Mouse (Mus musculus) stomach, embryonic 14.5 days (tissue): ENCODE measurements around the gene Fam13c. TPM values are rescaled to one million over a fixed set of nuclear protein-coding genes. Genes with fewer than 3 reads are reported as not detected.
"Not testable (repeated sequence)": the region's sequence is repeated elsewhere in the genome, so short reads cannot be mapped to it uniquely, and the experiment has no call there.

Source experiments
- ATAC-seq: fragments of 200-750 bp; cut with Nextera tagmentation; 2 replicates; pipeline ENCODE4 v1.8.0; 2017; ENCODE audit warnings: low read depth, moderate TSS enrichment; ENCODE audit not compliant: insufficient number of reproducible peaks, insufficient read depth, low FRiP score
- H3K27ac ChIP-seq: fragments of 300-500 bp; sonication (generic); 2 replicates; pipeline ENCODE4 v1.5.1; 2014; ENCODE audit warnings: mild to moderate bottlenecking, low read length, moderate library complexity, mixed read lengths
- H3K27me3 ChIP-seq: fragments of 300-500 bp; sonication (generic); 2 replicates; pipeline ENCODE4 v1.6.1; 2014; ENCODE audit warnings: low read length, control low read depth, mixed read lengths; ENCODE audit not compliant: control insufficient read depth, insufficient read depth
- H3K36me3 ChIP-seq: fragments of 300-500 bp; sonication (generic); 2 replicates; pipeline ENCODE4 v1.6.1; 2014; ENCODE audit warnings: mild to moderate bottlenecking, control low read depth, low read length, moderate library complexity, mixed read lengths; ENCODE audit not compliant: control insufficient read depth, insufficient read depth
- H3K4me1 ChIP-seq: fragments of 300-500 bp; sonication (generic); 2 replicates; pipeline ENCODE4 v1.6.1; 2014; ENCODE audit warnings: low read length, control low read depth, mixed read lengths; ENCODE audit not compliant: control insufficient read depth, insufficient read depth
- H3K4me2 ChIP-seq: fragments of 300-500 bp; sonication (generic); replicated peaks from 2 replicates; pipeline ENCODE4 v1.6.1; 2014; ENCODE audit warnings: low read depth, low read length, control low read depth
- H3K4me3 ChIP-seq: fragments of 300-500 bp; sonication (generic); 2 replicates; pipeline ENCODE4 v1.5.1; 2014; ENCODE audit warnings: low read depth, low read length, control low read depth
- H3K9ac ChIP-seq: fragments of 300-500 bp; sonication (generic); replicated peaks from 2 replicates; pipeline ENCODE4 v1.6.1; 2014; ENCODE audit warnings: low read depth, mild to moderate bottlenecking, control low read depth, low read length, moderate library complexity, mixed read lengths
- H3K9me3 ChIP-seq: fragments of 300-500 bp; sonication (generic); 2 replicates; pipeline ENCODE4 v1.6.1; 2016; ENCODE audit warnings: low read depth, low read length, control low read depth; ENCODE audit not compliant: control insufficient read depth
- WGBS: fragments of 180-500 bp; shearing (Covaris S2); extraction: QIAGEN DNeasy Blood & Tissue Kit; methylation state at CpG from one replicate; pipeline ENCODE4 v1.1.7; 2014; 5-methylcytosine and 5-hydroxymethylcytosine counted together
- polyA plus RNA-seq: library from polyadenylated mRNA; unstranded; fragments of >200 nt; fragmentation: Nextera tagmentation; extraction: Ambion mirVana; gene quantifications from 2 replicates; pipeline ENCODE4 v1.2.1, GENCODE M21; 2014

The Fam13c gene
- polyA plus RNA-seq, 1 experiment from 2014 or later: 11.2 TPM

- no peak for ATAC-seq
- H3K9ac ChIP-seq: no peak overlapping the region
- 60% methylated on average over 5 of the region's 5 CpGs for WGBS
- peak overlapping the region; percentile 75 for H3K27ac ChIP-seq
- 0 out of 2 replicates have a peak, but pooled peaks cover 4% of the 10 kb centered on the region for H3K4me1 ChIP-seq
- no peaks in the 10 kb centered on the region for H3K9me3 ChIP-seq
- H3K4me2 ChIP-seq: no peak overlapping the region
- no peaks in the 10 kb centered on the region for H3K27me3 ChIP-seq
- H3K36me3 ChIP-seq: no peaks in the 10 kb centered on the region
- no peak overlapping the region for H3K4me3 ChIP-seq
These were observed 12.1 kb upstream of the Fam13c start for GRCm38 (mm10) chr10:70428121-70428662.

GRCm38 (mm10) chr10:70429341-70429740 lies 10.9 kb upstream of the Fam13c start:
- no peak overlapping the region for H3K4me3 ChIP-seq
- 92% methylated on average over 9 of the region's 9 CpGs for WGBS
- H3K36me3 ChIP-seq: no peaks in the 10 kb centered on the region
- H3K4me2 ChIP-seq: no peak overlapping the region
- ATAC-seq: no peak
- H3K9ac ChIP-seq: no peak overlapping the region
- H3K27ac ChIP-seq: no peak overlapping the region
- 0 out of 2 replicates have a peak, but pooled peaks cover 4% of the 10 kb centered on the region for H3K4me1 ChIP-seq
- no peaks in the 10 kb centered on the region for H3K27me3 ChIP-seq
- no peaks in the 10 kb centered on the region for H3K9me3 ChIP-seq

GRCm38 (mm10) chr10:70433334-70433733 lies 6.9 kb upstream of the Fam13c start:
- no peak overlapping the region for H3K4me3 ChIP-seq
- no peak overlapping the region for H3K4me2 ChIP-seq
- no peaks in the 10 kb centered on the region for H3K36me3 ChIP-seq
- H3K27ac ChIP-seq: no peak overlapping the region
- no peaks in the 10 kb centered on the region for H3K9me3 ChIP-seq
- no peaks in the 10 kb centered on the region for H3K4me1 ChIP-seq
- H3K9ac ChIP-seq: no peak overlapping the region
- H3K27me3 ChIP-seq: no peaks in the 10 kb centered on the region
- WGBS: 92% methylated on average over 3 of the region's 3 CpGs
- ATAC-seq: no peak

GRCm38 (mm10) chr10:70433736-70434135 lies 6.5 kb upstream of the Fam13c start:
- H3K9ac ChIP-seq: not testable (repeated sequence)

GRCm38 (mm10) chr10:70436656-70437055 lies 3.6 kb upstream of the Fam13c start:
- no peak overlapping the region for H3K9ac ChIP-seq
- no peak overlapping the region for H3K27ac ChIP-seq
- H3K4me2 ChIP-seq: no peak overlapping the region
- ATAC-seq: no peak
- H3K27me3 ChIP-seq: no peaks in the 10 kb centered on the region
- no peak overlapping the region for H3K4me3 ChIP-seq
- H3K36me3 ChIP-seq: no peaks in the 10 kb centered on the region
- H3K4me1 ChIP-seq: no peaks in the 10 kb centered on the region
- WGBS: 92% methylated on average over 4 of the region's 4 CpGs
- no peaks in the 10 kb centered on the region for H3K9me3 ChIP-seq

More at GRCm38 (mm10) chr10:70433736-70434135, 6.5 kb upstream of the Fam13c start:
- H3K4me3 ChIP-seq, H3K4me2 ChIP-seq, H3K9me3 ChIP-seq, H3K27me3 ChIP-seq, H3K27ac ChIP-seq, ATAC-seq, H3K36me3 ChIP-seq, H3K4me1 ChIP-seq: not testable (repeated sequence)
- 83% methylated on average over 5 of the region's 5 CpGs for WGBS

- Histone ChIP-seq H3K4me1 (no peaks in the 10 kb centered on the region), H3K9ac (no peak overlapping the region), H3K36me3 (no peaks in the 10 kb centered on the region), H3K9me3 (no peaks in the 10 kb centered on the region), H3K4me2 (no peak overlapping the region), H3K27me3 (no peaks in the 10 kb centered on the region), H3K4me3 (no peak overlapping the region), H3K27ac (no peak overlapping the region)
- 81% methylated on average over 5 of the region's 5 CpGs for WGBS
- ATAC-seq: no peak
These were observed 3.0 kb upstream of the Fam13c start for GRCm38 (mm10) chr10:70437289-70437688.

GRCm38 (mm10) chr10:70440639-70441461 lies 569 bp downstream of the Fam13c start:
- H3K4me1 ChIP-seq: no peaks in the 10 kb centered on the region
- no peaks in the 10 kb centered on the region for H3K9me3 ChIP-seq
- ATAC-seq: peak; percentile 54; the same call in 1 of the 2 replicates
- H3K27me3 ChIP-seq: no peaks in the 10 kb centered on the region
- under 1% methylated on average over 44 of the region's 44 CpGs for WGBS
- peak overlapping the region; percentile 61 for H3K27ac ChIP-seq
- no peaks in the 10 kb centered on the region for H3K36me3 ChIP-seq
- H3K4me3 ChIP-seq: peak overlapping the region; percentile 55
- peak overlapping the region; percentile 98 for H3K4me2 ChIP-seq
- peak overlapping the region; percentile 53 for H3K9ac ChIP-seq

GRCm38 (mm10) chr10:70442156-70442555 lies 1.9 kb downstream of the Fam13c start:
- H3K9ac ChIP-seq: no peak overlapping the region
- no peak overlapping the region for H3K4me3 ChIP-seq
- no peaks in the 10 kb centered on the region for H3K9me3 ChIP-seq
- WGBS: 94% methylated on average over 2 of the region's 2 CpGs
- H3K4me1 ChIP-seq: no peaks in the 10 kb centered on the region
- peak overlapping the region; percentile 98; the same call in 1 of the 2 replicates for H3K4me2 ChIP-seq
- H3K27me3 ChIP-seq: no peaks in the 10 kb centered on the region
- no peak overlapping the region for H3K27ac ChIP-seq
- no peak for ATAC-seq
- H3K36me3 ChIP-seq: no peaks in the 10 kb centered on the region
